Mouse (Mus musculus): ENCODE data around the gene Phka2.

The Phka2 gene

GRCm38 (mm10) chrX:160502048-160503041, at the start of gene Phka2:
Phka2 (plus strand) TSS chrX:160502166.
- DNase-seq (ENCODE audit: low spot score), result peak; percentile 81

DNA sequence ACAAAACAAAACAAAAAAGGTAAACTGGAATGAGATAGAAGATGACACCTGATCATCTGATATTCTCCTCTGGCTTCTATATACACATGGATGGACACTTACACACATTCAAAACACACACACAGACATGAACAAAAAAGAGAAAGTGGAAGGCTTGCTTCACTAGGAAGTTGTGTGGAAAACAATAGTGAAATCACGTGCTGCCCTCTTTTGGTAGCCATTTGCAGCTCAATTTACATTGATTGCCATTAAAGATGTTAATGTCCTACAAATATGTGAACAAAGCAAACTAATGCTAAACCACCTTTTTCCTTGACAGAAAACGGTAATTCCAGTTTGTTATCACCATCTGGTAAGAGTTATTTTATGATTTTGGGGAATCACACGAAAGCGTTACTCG, 46.3 kb upstream of the Phka2 start:
- peak; percentile 59 for DNase-seq (ENCODE audit: low spot score)

DNA sequence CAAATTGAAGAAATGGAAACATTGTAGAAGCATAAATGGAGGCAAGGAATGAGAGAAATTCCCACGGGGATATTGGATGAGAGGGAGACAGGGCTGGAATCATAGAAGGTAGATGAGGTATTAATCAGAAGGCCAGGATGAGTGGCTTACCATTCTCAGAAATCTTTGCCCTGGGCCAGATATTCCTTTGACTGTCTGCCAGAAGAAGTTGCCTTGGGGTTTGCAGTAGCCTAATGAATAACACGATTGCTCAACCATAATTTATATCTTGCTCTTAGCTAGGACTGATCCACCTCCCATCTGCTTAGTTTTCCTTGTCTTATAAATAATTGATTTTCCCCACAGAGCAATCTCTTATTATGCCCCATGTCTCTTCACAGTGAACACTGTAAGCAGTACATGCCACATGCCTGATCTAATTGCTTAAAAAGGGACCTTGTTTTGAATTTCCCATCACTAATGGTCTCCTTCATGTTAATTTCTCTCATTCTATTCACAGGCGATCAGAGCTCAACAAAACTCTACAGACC, 30.6 kb upstream of the Phka2 start:
- DNase-seq (ENCODE audit: low spot score), result no peak

GRCm38 (mm10) chrX:160489784-160490183, 12.2 kb upstream of the Phka2 start:
- DNase-seq (ENCODE audit: low spot score), result no peak

DNA sequence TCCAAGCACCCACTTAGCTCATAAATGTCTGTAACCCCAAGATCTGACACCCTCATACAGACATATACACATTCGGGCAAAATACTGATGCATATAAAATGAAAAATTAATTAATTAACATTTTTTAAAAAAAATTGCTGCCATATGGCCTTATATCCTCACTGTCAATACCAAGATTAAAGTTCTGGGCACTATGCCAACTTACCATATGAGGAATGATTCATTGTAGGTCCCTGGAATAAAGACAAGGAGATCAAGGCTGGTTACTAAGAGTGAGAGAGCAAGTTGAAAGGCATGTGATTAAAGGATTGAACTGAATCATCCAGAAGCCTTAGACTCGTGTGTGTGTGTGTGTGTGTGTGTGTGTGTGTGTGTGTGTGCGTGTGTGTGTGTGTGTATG, 7.6 kb upstream of the Phka2 start:
- no peak for DNase-seq (ENCODE audit: low spot score)

DNA sequence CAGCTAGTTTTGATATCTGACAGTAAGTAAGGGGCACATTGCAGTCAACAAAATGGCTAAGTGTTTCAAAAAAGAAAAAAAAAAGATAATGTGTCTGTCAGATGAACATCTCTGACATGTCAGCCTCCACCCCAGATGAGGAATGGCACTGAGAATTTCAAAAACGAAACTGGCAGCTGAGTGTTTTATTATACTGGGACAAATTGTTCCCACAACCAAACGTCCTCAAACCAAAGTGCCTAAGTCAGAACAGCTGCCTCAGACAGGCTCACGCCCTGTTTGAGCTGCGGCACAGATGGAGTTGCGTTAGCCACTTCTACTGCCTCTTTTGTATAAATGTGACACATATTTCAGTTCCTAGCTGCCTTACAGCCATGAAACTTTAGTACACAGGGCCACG, 7.0 kb upstream of the Phka2 start:
- DNase-seq (ENCODE audit: low spot score), result peak; percentile 27

- DNase-seq (ENCODE audit: low spot score), result no peak
These were observed 5.5 kb upstream of the Phka2 start for GRCm38 (mm10) chrX:160496473-160496872.

GRCm38 (mm10) chrX:160501095-160501494, 871 bp upstream of the Phka2 start:
- DNase-seq (ENCODE audit: low spot score), result no peak

DNA sequence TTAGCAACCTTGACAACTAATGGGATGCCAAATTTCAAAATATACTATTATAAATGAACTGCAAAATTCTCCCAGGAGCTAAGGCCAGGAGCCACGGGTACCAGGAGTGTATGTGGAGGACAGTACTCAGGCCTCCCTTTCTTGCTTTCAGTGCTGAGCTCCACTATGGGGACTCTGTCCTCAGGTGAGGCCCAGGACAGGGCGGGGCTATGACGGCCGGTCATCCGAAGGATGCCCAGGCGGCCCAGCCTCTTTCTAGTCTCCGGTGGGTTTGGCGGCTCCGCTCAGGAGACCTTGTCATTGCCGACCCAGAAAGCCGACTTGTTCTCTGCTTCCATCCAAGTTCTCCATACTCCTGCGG, 299 bp upstream of the Phka2 start:
- DNase-seq (ENCODE audit: low spot score), result no peak

GRCm38 (mm10) chrX:160509046-160509445, 7.1 kb downstream of the Phka2 start:
- peak; percentile 29 for DNase-seq (ENCODE audit: low spot score)

- peak; percentile 52 for DNase-seq (ENCODE audit: low spot score)
These were observed 8.2 kb downstream of the Phka2 start for GRCm38 (mm10) chrX:160510197-160510596.

GRCm38 (mm10) chrX:160516027-160516426, 14.1 kb downstream of the Phka2 start:
- DNase-seq (ENCODE audit: low spot score), result no peak

DNA sequence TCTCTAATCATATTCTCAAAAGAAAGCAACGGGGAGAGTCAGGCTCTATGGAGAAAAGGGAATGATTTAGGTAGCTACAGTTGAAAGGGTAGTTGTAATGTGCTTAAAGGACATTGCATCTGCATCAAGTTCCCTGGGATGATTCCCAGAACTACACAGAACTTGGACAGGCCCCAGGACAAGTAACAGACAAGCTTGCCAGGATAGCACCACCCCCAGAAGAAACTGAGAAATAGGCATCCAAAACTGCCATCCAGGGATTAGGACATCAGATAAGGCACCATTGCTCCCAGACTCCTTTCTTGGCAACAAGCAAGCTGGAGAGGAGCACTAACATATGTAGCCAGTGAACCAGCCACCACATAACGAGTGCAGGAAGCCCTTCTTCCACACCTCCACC, 40.8 kb downstream of the Phka2 start:
- peak; percentile 84 for DNase-seq (ENCODE audit: low spot score)

- peak; percentile 85 for DNase-seq (ENCODE audit: low spot score)
These were observed 46.9 kb downstream of the Phka2 start for GRCm38 (mm10) chrX:160548875-160549274.

DNA sequence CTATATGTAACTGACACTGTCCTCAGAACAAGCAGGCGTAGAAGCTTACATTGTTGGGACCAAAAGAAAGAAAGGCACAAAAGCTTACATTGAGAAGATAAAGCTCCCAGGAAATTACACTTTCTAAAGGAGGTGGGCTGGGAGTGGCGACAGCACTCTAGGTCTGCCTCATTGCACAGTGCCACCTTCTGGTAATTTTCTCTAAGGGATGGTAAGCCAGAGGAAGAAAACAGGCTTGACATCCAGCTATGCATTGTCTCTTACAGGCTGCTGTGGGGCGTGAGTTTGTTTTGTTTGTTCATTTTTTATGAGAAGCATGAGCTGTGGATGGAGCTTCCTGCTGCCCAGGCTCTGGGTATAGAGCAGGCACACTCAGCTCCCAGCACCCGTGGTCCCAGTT, 50.1 kb downstream of the Phka2 start:
- peak; percentile 32 for DNase-seq (ENCODE audit: low spot score)

- peak; percentile 47 for DNase-seq (ENCODE audit: low spot score)
These were observed 81.6 kb downstream of the Phka2 start for GRCm38 (mm10) chrX:160583589-160583988.

DNA sequence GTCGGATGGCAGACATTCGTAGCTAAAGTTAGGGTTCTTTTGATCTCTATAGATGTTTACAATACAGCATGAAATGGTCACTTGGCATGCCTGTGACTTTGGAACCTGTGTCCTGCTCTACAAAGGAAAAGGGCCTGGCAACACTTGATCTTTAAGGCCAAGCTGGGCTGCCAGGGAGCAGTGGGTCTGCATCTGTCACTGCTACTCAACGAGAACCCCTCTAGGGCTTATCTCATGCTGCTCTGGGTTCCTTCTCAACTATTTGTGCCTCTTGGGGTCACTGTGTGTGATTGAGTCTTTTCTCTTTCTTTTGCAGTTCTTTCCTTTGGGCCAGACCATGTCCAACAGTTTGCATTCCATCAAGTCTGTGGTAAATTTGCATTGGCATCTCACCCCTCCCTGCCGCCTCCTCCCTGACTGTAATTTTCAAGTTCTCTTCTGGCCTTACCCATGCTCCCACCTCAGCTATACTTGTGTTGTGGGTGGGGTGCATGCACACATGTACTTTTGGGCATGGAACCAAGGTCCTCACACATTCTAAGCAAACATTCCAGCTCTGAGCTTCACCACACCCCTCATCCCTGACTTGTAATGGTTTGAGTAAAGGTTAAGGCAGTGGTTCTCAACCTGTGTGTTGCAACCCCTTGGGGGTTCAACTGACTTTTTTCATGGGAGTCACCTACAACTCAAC, 82.3 kb downstream of the Phka2 start:
- no peak for DNase-seq (ENCODE audit: low spot score)

DNA sequence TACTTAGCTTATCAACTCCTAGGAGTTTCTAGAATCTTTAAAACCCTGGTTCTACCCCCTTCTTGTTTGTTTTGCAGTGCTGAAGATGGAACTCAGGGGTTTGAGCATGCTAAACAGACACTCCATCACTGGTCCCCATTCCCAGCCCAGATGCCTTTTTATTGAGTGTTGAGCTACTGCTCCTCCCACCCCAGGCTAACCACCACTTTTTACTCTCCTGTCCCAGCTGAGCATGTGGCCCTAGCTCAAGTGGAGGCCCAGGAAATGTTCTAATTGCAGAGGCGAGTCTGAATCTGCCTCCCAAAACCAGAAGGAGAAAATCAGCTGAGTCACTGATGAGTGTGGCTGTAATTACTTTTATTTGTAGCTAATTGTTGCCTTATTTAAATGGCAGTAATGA, 83.1 kb downstream of the Phka2 start:
- DNase-seq (ENCODE audit: low spot score), result no peak

DNA sequence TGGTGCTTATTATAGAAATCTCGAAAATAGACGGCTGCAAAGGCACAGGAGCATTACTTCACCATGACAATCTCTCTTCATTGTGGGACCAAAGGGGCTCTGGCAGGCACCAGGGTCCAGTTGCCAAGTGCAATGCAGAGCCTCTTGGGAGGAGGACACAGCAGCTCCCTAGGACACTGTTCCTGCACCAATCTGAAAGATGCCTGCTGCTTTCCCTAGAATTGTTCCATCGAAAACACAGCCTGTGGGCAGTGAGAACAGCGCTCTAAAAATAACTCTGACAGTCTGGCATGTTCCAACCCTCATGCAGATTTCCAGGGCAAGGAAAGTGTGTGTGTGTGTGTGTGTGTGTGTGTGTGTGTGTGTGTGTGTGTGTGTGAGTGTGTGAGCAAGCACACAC, 86.6 kb downstream of the Phka2 start:
- DNase-seq (ENCODE audit: low spot score), result no peak

DNA sequence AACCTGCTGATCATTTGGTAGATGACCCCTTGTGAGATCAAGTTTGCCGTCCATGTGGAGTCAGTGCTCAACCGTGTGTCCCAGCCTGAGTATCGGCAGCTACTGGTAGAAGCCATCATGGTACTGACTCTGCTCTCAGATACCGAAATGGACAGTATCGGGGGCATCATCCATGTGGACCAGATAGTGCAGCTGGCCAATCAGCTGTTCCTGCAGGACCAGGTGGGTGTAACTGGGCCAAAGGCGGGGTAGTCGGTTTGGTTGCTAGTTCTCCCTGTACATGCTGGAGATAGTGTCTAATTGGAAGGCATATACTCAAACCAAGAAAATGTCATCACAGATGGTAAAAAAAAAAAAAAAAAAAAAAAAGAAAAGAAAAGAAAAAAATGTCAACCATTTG, 88.2 kb downstream of the Phka2 start:
- DNase-seq (ENCODE audit: low spot score), result no peak

GRCm38 (mm10) chrX:160592933-160593332, 91.0 kb downstream of the Phka2 start:
- DNase-seq (ENCODE audit: low spot score), result no peak

- DNase-seq (ENCODE audit: low spot score), result no peak
These were observed 96.1 kb downstream of the Phka2 start for GRCm38 (mm10) chrX:160598055-160598454.
